Mouse (Mus musculus) ES-E14 (cell line): ENCODE results near the gene Plxnb1. TPM values are rescaled to one million over a fixed set of nuclear protein-coding genes. Genes with fewer than 3 reads are reported as not detected.

Experiments used
- DNase-seq: peaks from one replicate; pipeline ENCODE4 v3.0.0-alpha.2; 2013; ENCODE audit warnings: low read depth, low spot score
- H3K27ac ChIP-seq: 2 replicates; pipeline ENCODE4 v1.5.1; 2012; ENCODE audit warnings: low read depth, mild to moderate bottlenecking, low read length, moderate library complexity, mixed read lengths; ENCODE audit not compliant: poor library complexity, insufficient read depth, severe bottlenecking
- H3K36me3 ChIP-seq: 2 replicates; pipeline ENCODE4 v1.6.1; 2012; ENCODE audit warnings: mild to moderate bottlenecking, low read length, moderate library complexity, mixed read lengths; ENCODE audit not compliant: control insufficient read depth, poor library complexity, insufficient read depth, severe bottlenecking
- H3K4me1 ChIP-seq, 2 experiments: fragments of 150-350 bp in 1 of 2; sonication (generic) in 1 of 2; 2 replicates each; pipeline ENCODE4 v1.6.1; 2012; ENCODE audit warnings: low read length in 2 of 2, mild to moderate bottlenecking in 1 of 2, mixed read lengths in 1 of 2; ENCODE audit not compliant: control insufficient read depth in 2 of 2, insufficient read depth in 2 of 2, poor library complexity in 1 of 2
- H3K4me3 ChIP-seq, 2 experiments: fragments of 150-350 bp in 1 of 2; sonication (generic) in 1 of 2; 2 replicates each; pipeline ENCODE4 v1.5.1; 2012; ENCODE audit warnings: low read length in 2 of 2, low read depth in 1 of 2, mild to moderate bottlenecking in 1 of 2, mixed read lengths in 1 of 2; ENCODE audit not compliant: insufficient read depth in 1 of 2, poor library complexity in 1 of 2, severe bottlenecking in 1 of 2
- H3K9ac ChIP-seq: 2 replicates; pipeline ENCODE4 v1.6.1; 2012; ENCODE audit warnings: low read depth, mild to moderate bottlenecking, low read length, mixed read lengths; ENCODE audit not compliant: poor library complexity, insufficient read depth, severe bottlenecking
- H3K9me3 ChIP-seq: fragments of 150-350 bp; sonication (generic); 2 replicates; pipeline ENCODE4 v1.6.1; 2012; ENCODE audit warnings: low read depth, mild to moderate bottlenecking, low read length; ENCODE audit not compliant: control insufficient read depth, insufficient read depth
- CHD2 ChIP-seq: IDR thresholded peaks from 2 replicates; pipeline ENCODE4 v1.6.1; 2014; ENCODE audit warnings: mild to moderate bottlenecking, low read depth, low read length, inconsistent platforms
- HCFC1 ChIP-seq: IDR thresholded peaks from 2 replicates; pipeline ENCODE4 v1.6.1; 2012; ENCODE audit warnings: low read length, inconsistent platforms, borderline replicate concordance; ENCODE audit not compliant: insufficient read depth
- MAFK ChIP-seq: IDR thresholded peaks from 2 replicates; pipeline ENCODE4 v1.6.1; 2014; ENCODE audit warnings: mild to moderate bottlenecking, low read depth, low read length, inconsistent platforms; ENCODE audit not compliant: insufficient read depth
- ZC3H11A ChIP-seq: IDR thresholded peaks from 2 replicates; pipeline ENCODE4 v1.6.1; 2012; ENCODE audit warnings: low read depth, mild to moderate bottlenecking, inconsistent platforms, low read length, borderline replicate concordance
- ZNF384 ChIP-seq: IDR thresholded peaks from 2 replicates; pipeline ENCODE4 v1.6.1; 2012; ENCODE audit warnings: low read depth, low read length, inconsistent platforms
- in situ Hi-C, 2 experiments: fragments of 600-800 bp; cut with MboI; formaldehyde crosslinking; loops; one replicate each; pipeline ENCODE4 v1.15.1; 2025; ENCODE audit warnings: low sequenced_read_pairs in 2 of 2, inconsistent platforms in 1 of 2; ENCODE audit not compliant: unreplicated experiment in 2 of 2
- total RNA-seq: library from RNA; depleted of rRNA; stranded (reverse); fragments of 300-350 nt; gene quantifications from 2 replicates; pipeline ENCODE4 v1.2.3, GENCODE M21; 2012; rRNA removed

The Plxnb1 gene
- total RNA-seq, 1 experiment, result 17.8 TPM

DNA sequence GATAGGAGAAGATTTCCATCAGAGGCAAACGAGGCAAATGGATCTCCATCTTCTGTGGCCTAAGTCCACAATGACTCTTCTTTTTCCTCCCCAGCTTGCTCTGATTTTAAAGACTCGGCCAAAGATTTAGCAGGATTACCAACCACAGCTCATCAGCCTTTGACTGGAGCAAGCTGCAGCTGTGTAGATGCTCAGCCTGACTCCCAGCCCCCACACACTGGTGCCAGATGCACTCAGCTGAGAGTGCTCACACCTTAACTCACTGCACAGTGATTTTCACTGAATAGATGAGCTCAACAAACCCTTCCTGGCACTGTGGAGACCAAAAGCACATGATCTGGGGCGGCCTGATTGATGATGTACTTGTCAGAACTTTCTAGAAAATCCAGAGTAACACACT, 66.8 kb downstream of the Plxnb1 start, which contains the start of gene Fbxw21:
Gene Fbxw21 (minus strand): TSS at position 101 of the 400 bp plus-strand sequence.
- TF ChIP-seq ZC3H11A, result no peak
- H3K9me3 ChIP-seq, result no peaks in the 10 kb centered on the region

DNA sequence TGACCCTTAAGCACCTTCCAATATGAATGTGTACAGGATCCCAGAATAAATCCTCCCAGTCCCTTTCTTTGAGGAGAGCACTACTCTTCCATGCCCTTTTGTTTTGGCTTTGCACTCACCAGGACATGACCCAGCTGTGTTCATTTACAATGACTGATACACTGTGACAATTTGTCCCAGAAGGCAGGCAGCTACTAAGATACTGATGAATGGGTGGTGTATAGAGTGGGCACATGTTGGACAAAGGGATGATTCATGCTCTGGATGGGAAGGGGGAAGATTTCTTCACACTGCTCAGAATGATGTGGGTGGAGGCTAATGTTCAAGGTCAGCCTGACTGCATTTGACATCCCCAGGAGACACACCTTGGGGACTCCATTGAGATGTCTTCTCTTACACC, 72.1 kb downstream of the Plxnb1 start:
- in situ Hi-C loops, result no loop called here

More for the DNA sequence above, 66.8 kb downstream of the Plxnb1 start, which contains the start of gene Fbxw21:
- Histone ChIP-seq H3K4me3 (no peak within 1 kb of the TSS), H3K27ac (no peak within 1 kb of the TSS), H3K36me3 (no peaks in the 10 kb centered on the region), H3K4me1 (no peaks in the 10 kb centered on the region), H3K9ac (no peak within 1 kb of the TSS)
- in situ Hi-C loops, result no loop called here
- no peak for DNase-seq

More for the DNA sequence above, 72.1 kb downstream of the Plxnb1 start:
- no peak for DNase-seq
- no peaks in the 10 kb centered on the region for H3K9me3 ChIP-seq
- no peak overlapping the region for H3K4me3 ChIP-seq
- no peaks in the 10 kb centered on the region for H3K36me3 ChIP-seq
- H3K4me1 ChIP-seq, result no peaks in the 10 kb centered on the region; a peak in 1 of 4 replicates
- H3K9ac ChIP-seq, result no peak overlapping the region
- no peak for TF ChIP-seq MAFK
- TF ChIP-seq ZNF384, result no peak
- no peak for TF ChIP-seq ZC3H11A
- TF ChIP-seq HCFC1, result no peak
- TF ChIP-seq CHD2, result no peak
- no peak overlapping the region for H3K27ac ChIP-seq

Other genes starting within 250 kb of the Plxnb1 start
- gene Slc26a6, start 242.1 kb upstream of the Plxnb1 start, total RNA-seq, result 15.1 and 19.8 TPM in 2 replicates
- gene Tmem89, start 180.8 kb upstream of the Plxnb1 start, total RNA-seq, result 0.22 and 0.53 TPM in 2 replicates
- 354 and 426 TPM in 2 replicates for gene Uqcrc1, start 158.8 kb upstream of the Plxnb1 start, total RNA-seq
- 15.1 and 25.5 TPM in 2 replicates for gene Col7a1, start 141.8 kb upstream of the Plxnb1 start, total RNA-seq
- 0.36 TPM in 1 of 2 replicates, not detected in the other for gene Ucn2, start 109.4 kb upstream of the Plxnb1 start, total RNA-seq
- 4.4 and 5.0 TPM in 2 replicates for gene Pfkfb4, start 103.6 kb upstream of the Plxnb1 start, total RNA-seq
- gene Shisa5, start 56.8 kb upstream of the Plxnb1 start, total RNA-seq, result 44.0 and 49.0 TPM in 2 replicates
- 6.2 and 7.4 TPM in 2 replicates for gene Trex1, start 35.7 kb upstream of the Plxnb1 start, total RNA-seq
- 17.1 and 21.7 TPM in 2 replicates for gene Atrip, start 21.3 kb upstream of the Plxnb1 start, total RNA-seq
- 7.7 and 11.8 TPM in 2 replicates for gene Ccdc51, start 12.9 kb upstream of the Plxnb1 start, total RNA-seq
- 266 and 347 TPM in 2 replicates for gene Tma7, start 12.8 kb upstream of the Plxnb1 start, total RNA-seq
- gene Fbxw21, start 66.7 kb downstream of the Plxnb1 start, total RNA-seq, result not detected in 2 replicates
- not detected in 2 replicates for gene Fbxw13, start 100.6 kb downstream of the Plxnb1 start, total RNA-seq
- gene Fbxw20, start 139.4 kb downstream of the Plxnb1 start, total RNA-seq, result not detected in 2 replicates
- gene Fbxw14, start 192.3 kb downstream of the Plxnb1 start, total RNA-seq, result not detected in 2 replicates
- not detected in 2 replicates for gene Fbxw28, start 244.3 kb downstream of the Plxnb1 start, total RNA-seq